Mouse (Mus musculus): ENCODE measurements around the gene Exosc2. TPM values are rescaled to one million over a fixed set of nuclear protein-coding genes. Genes with fewer than 3 reads are reported as not detected.

Exosc2 gene
- polyA plus RNA-seq, 1 experiment: 71.3 TPM

- peaks cover 13% of the 10 kb centered on the region for H3K9me3 ChIP-seq (replicated peaks; ENCODE audit: control insufficient read depth, insufficient read depth, low read length, poor library complexity, severe bottlenecking)
- no peak overlapping the region for H3K27ac ChIP-seq (ENCODE audit: insufficient read depth, low read length)
- peaks cover 38% of the 10 kb centered on the region for H3K36me3 ChIP-seq (ENCODE audit: control insufficient read depth, insufficient read depth, low read length, poor library complexity, severe bottlenecking)
- no peak overlapping the region for H3K4me3 ChIP-seq (ENCODE audit: low read depth, low read length)
- no peak overlapping the region for H3K9ac ChIP-seq (ENCODE audit: low read depth, poor library complexity, severe bottlenecking)
- TF ChIP-seq CTCF (IDR thresholded peaks at IDR 0.05; ENCODE audit: low read depth, low read length): no peak
- no peak for TF ChIP-seq EP300 (IDR thresholded peaks at IDR 0.05; ENCODE audit: insufficient read depth, low read depth, low read length)
- no peak for TF ChIP-seq POLR2A (IDR thresholded peaks at IDR 0.05; ENCODE audit: insufficient read depth, low read length)
- H3K27me3 ChIP-seq (ENCODE audit: control insufficient read depth, insufficient read depth, low read length, poor library complexity, severe bottlenecking): no peaks in the 10 kb centered on the region
- no peaks in the 10 kb centered on the region for H3K4me1 ChIP-seq (ENCODE audit: control insufficient read depth, insufficient read depth, low read length)
Observed at GRCm38 (mm10) chr2:31681731-31682235, 11.3 kb downstream of the Exosc2 start.

GRCm38 (mm10) chr2:31683666-31684065 is 13.2 kb downstream of the Exosc2 start:
- H3K27me3 ChIP-seq (ENCODE audit: control insufficient read depth, insufficient read depth, low read length, poor library complexity, severe bottlenecking): no peaks in the 10 kb centered on the region
- no peak for TF ChIP-seq POLR2A (IDR thresholded peaks at IDR 0.05; ENCODE audit: insufficient read depth, low read length)
- TF ChIP-seq CTCF (IDR thresholded peaks at IDR 0.05; ENCODE audit: low read depth, low read length): peak; percentile 21
- H3K36me3 ChIP-seq (ENCODE audit: control insufficient read depth, insufficient read depth, low read length, poor library complexity, severe bottlenecking): peaks cover 21% of the 10 kb centered on the region
- H3K9ac ChIP-seq (ENCODE audit: low read depth, poor library complexity, severe bottlenecking): no peak overlapping the region
- peaks cover 1% of the 10 kb centered on the region for H3K4me1 ChIP-seq (ENCODE audit: control insufficient read depth, insufficient read depth, low read length)
- H3K9me3 ChIP-seq (replicated peaks; ENCODE audit: control insufficient read depth, insufficient read depth, low read length, poor library complexity, severe bottlenecking): peaks cover 13% of the 10 kb centered on the region
- no peak overlapping the region for H3K27ac ChIP-seq (ENCODE audit: insufficient read depth, low read length)
- H3K4me3 ChIP-seq (ENCODE audit: low read depth, low read length): no peak overlapping the region

- Histone ChIP-seq H3K27me3 (ENCODE audit: control insufficient read depth, insufficient read depth, low read length, poor library complexity, severe bottlenecking) (no peaks in the 10 kb centered on the region), H3K4me1 (ENCODE audit: control insufficient read depth, insufficient read depth, low read length) (peaks cover 1% of the 10 kb centered on the region), H3K9ac (ENCODE audit: low read depth, poor library complexity, severe bottlenecking) (peak within 1 kb of the TSS; percentile 94), H3K36me3 (ENCODE audit: control insufficient read depth, insufficient read depth, low read length, poor library complexity, severe bottlenecking) (no peaks in the 10 kb centered on the region), H3K27ac (ENCODE audit: insufficient read depth, low read length) (peak within 1 kb of the TSS; percentile 60), H3K9me3 (replicated peaks; ENCODE audit: control insufficient read depth, insufficient read depth, low read length, poor library complexity, severe bottlenecking) (0 out of 2 replicates have a peak, but pooled peaks cover 2% of the 10 kb centered on the region), H3K4me3 (ENCODE audit: low read depth, low read length) (peak within 1 kb of the TSS; percentile 84)
- TF ChIP-seq POLR2A (IDR thresholded peaks at IDR 0.05; ENCODE audit: insufficient read depth, low read length) (peak; percentile 28), CTCF (IDR thresholded peaks at IDR 0.05; ENCODE audit: low read depth, low read length) (peak; percentile 4), EP300 (IDR thresholded peaks at IDR 0.05; ENCODE audit: insufficient read depth, low read depth, low read length) (no peak)
Observed at GRCm38 (mm10) chr2:31688074-31688925, 17.8 kb downstream of the Exosc2 start, which contains the start of gene Abl1. TSS of gene Abl1 (plus strand) at chr2:31688376.

GRCm38 (mm10) chr2:31689045-31689444 is 18.5 kb downstream of the Exosc2 start:
- H3K9ac ChIP-seq (ENCODE audit: low read depth, poor library complexity, severe bottlenecking): peak overlapping the region; percentile 94
- TF ChIP-seq POLR2A (IDR thresholded peaks at IDR 0.05; ENCODE audit: insufficient read depth, low read length) (no peak), EP300 (IDR thresholded peaks at IDR 0.05; ENCODE audit: insufficient read depth, low read depth, low read length) (no peak), CTCF (IDR thresholded peaks at IDR 0.05; ENCODE audit: low read depth, low read length) (no peak)
- no peak overlapping the region for H3K27ac ChIP-seq (ENCODE audit: insufficient read depth, low read length)
- H3K36me3 ChIP-seq (ENCODE audit: control insufficient read depth, insufficient read depth, low read length, poor library complexity, severe bottlenecking): no peaks in the 10 kb centered on the region
- H3K4me1 ChIP-seq (ENCODE audit: control insufficient read depth, insufficient read depth, low read length): peaks cover 1% of the 10 kb centered on the region
- H3K9me3 ChIP-seq (replicated peaks; ENCODE audit: control insufficient read depth, insufficient read depth, low read length, poor library complexity, severe bottlenecking): 0 out of 2 replicates have a peak, but pooled peaks cover 2% of the 10 kb centered on the region
- peak overlapping the region; percentile 84 for H3K4me3 ChIP-seq (ENCODE audit: low read depth, low read length)
- H3K27me3 ChIP-seq (ENCODE audit: control insufficient read depth, insufficient read depth, low read length, poor library complexity, severe bottlenecking): no peaks in the 10 kb centered on the region

GRCm38 (mm10) chr2:31690063-31690462 is 19.5 kb downstream of the Exosc2 start:
- peaks cover 1% of the 10 kb centered on the region for H3K4me1 ChIP-seq (ENCODE audit: control insufficient read depth, insufficient read depth, low read length)
- H3K27me3 ChIP-seq (ENCODE audit: control insufficient read depth, insufficient read depth, low read length, poor library complexity, severe bottlenecking): no peaks in the 10 kb centered on the region
- peak overlapping the region; percentile 94; the same call in 1 of the 2 replicates for H3K9ac ChIP-seq (ENCODE audit: low read depth, poor library complexity, severe bottlenecking)
- no peaks in the 10 kb centered on the region for H3K36me3 ChIP-seq (ENCODE audit: control insufficient read depth, insufficient read depth, low read length, poor library complexity, severe bottlenecking)
- TF ChIP-seq POLR2A (IDR thresholded peaks at IDR 0.05; ENCODE audit: insufficient read depth, low read length) (no peak), EP300 (IDR thresholded peaks at IDR 0.05; ENCODE audit: insufficient read depth, low read depth, low read length) (no peak), CTCF (IDR thresholded peaks at IDR 0.05; ENCODE audit: low read depth, low read length) (no peak)
- 0 out of 2 replicates have a peak, but pooled peaks cover 2% of the 10 kb centered on the region for H3K9me3 ChIP-seq (replicated peaks; ENCODE audit: control insufficient read depth, insufficient read depth, low read length, poor library complexity, severe bottlenecking)
- 0 out of 2 replicates have a peak overlapping the region, but pooled peaks have one; percentile 14 for H3K4me3 ChIP-seq (ENCODE audit: low read depth, low read length)
- no peak overlapping the region for H3K27ac ChIP-seq (ENCODE audit: insufficient read depth, low read length)

GRCm38 (mm10) chr2:31698209-31698608 is 27.7 kb downstream of the Exosc2 start:
- Histone ChIP-seq H3K27me3 (ENCODE audit: control insufficient read depth, insufficient read depth, low read length, poor library complexity, severe bottlenecking) (no peaks in the 10 kb centered on the region), H3K9ac (ENCODE audit: low read depth, poor library complexity, severe bottlenecking) (no peak overlapping the region), H3K4me3 (ENCODE audit: low read depth, low read length) (no peak overlapping the region), H3K27ac (ENCODE audit: insufficient read depth, low read length) (no peak overlapping the region), H3K36me3 (ENCODE audit: control insufficient read depth, insufficient read depth, low read length, poor library complexity, severe bottlenecking) (peaks cover 3% of the 10 kb centered on the region; the same call in 1 of the 2 replicates), H3K9me3 (replicated peaks; ENCODE audit: control insufficient read depth, insufficient read depth, low read length, poor library complexity, severe bottlenecking) (no peaks in the 10 kb centered on the region), H3K4me1 (ENCODE audit: control insufficient read depth, insufficient read depth, low read length) (no peaks in the 10 kb centered on the region)
- TF ChIP-seq POLR2A (IDR thresholded peaks at IDR 0.05; ENCODE audit: insufficient read depth, low read length): no peak
- TF ChIP-seq CTCF (IDR thresholded peaks at IDR 0.05; ENCODE audit: low read depth, low read length): peak; percentile 31

Data from ES-Bruce4 (cell line).